In the genomic region with DNA sequence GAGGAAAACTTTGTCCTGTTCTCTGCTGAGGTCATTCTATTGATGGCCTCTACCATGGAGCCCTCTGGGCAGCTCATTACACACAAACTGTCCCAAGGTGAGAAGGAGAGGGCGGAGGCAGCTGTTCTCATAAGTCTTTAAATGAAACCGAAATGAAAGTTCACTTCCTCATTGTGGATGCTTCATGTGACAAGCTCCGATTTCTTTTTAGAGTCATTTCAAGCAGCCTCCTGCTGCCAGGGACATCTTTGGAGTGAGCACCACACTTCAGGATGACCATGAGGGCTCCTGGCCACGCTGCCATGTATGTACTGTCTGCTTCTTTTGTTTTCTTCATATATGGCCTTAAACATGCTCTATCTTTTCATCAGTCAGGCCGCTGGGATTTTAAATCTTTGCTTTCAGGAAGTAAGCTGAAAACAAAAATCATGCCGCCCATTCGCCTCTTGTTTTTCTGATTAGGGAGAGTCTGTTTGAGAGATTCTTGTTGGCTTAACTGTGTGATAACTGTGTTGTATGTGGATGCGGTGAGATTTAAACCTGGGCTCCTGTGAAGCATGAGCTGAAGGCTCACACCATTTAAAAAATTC, we compare ENCODE assay signal across 8 mouse cellular contexts. TPM values are rescaled to one million over a fixed set of nuclear protein-coding genes. Genes with fewer than 3 reads are reported as not detected.
DNase-seq lines count a peak whose midpoint lies in the region; ATAC-seq lines count a peak whose summit lies in the region.

A gene (plus strand): TSS at position 165 of the 590 bp plus-strand sequence.

- no peak for ATAC-seq in megakaryocyte progenitor cell, adult 5-6 weeks (replicated peaks; ENCODE audit: poor library complexity)

- 25% methylated on average over 8 of the region's 8 CpGs for WGBS in large intestine, adult 2 months

- no peak for DNase-seq in gastrocnemius, postnatal 4 days (ENCODE audit: low spot score in 2 of 2)
- DNase-seq in gastrocnemius, adult 18-20 months (ENCODE audit: low spot score): no peak
- DNase-seq in thymus, postnatal 25 days: peak; percentile 18
- no peak for DNase-seq in thymus, postnatal 36 days
- DNase-seq in large intestine, adult 2 months (ENCODE audit: low read depth, low spot score): peak; percentile 73
- DNase-seq in right cerebral cortex, postnatal 10 days (ENCODE audit: low spot score in 2 of 2): no peak
- DNase-seq in right cerebral cortex, postnatal 4 days: no peak

RNA-seq across cellular contexts. Expression of the gene that starts here (rescaled TPM):
- total RNA-seq in gastrocnemius, postnatal 4 days (2021): 10 to 100 TPM; 10.1 to 10.7 TPM
- 1 to 10 TPM; 2.2 to 4.0 TPM for total RNA-seq in gastrocnemius, adult 18-20 months (2021)
- 68.2 and 83.0 TPM in 2 replicates for polyA plus RNA-seq in large intestine, adult 2 months (2012; rRNA removed)
- total RNA-seq in megakaryocyte progenitor cell, adult 5-6 weeks (2015): 43.7 and 64.7 TPM in 2 replicates
- 73.6 and 105 TPM in 2 replicates for total RNA-seq in megakaryocyte progenitor cell, adult 5-6 weeks (2017)

Comparison
In these comparisons a context has a peak if more than half of its experiments do, and no peak if none do; other contexts are left out.
1. DNase-seq: peak in thymus, postnatal 25 days (single experiment) and large intestine, adult 2 months (single experiment); none in gastrocnemius, postnatal 4 days (0 of 2), gastrocnemius, adult 18-20 months (single experiment), thymus, postnatal 36 days (0 of 2), right cerebral cortex, postnatal 10 days (0 of 2) and right cerebral cortex, postnatal 4 days (single experiment).